Mouse (Mus musculus): ENCODE measurements around the gene Snd1. TPM values are rescaled to one million over a fixed set of nuclear protein-coding genes. Genes with fewer than 3 reads are reported as not detected.

The Snd1 gene
- polyA plus RNA-seq, 1 experiment from 2014 or later = 127 TPM

DNA sequence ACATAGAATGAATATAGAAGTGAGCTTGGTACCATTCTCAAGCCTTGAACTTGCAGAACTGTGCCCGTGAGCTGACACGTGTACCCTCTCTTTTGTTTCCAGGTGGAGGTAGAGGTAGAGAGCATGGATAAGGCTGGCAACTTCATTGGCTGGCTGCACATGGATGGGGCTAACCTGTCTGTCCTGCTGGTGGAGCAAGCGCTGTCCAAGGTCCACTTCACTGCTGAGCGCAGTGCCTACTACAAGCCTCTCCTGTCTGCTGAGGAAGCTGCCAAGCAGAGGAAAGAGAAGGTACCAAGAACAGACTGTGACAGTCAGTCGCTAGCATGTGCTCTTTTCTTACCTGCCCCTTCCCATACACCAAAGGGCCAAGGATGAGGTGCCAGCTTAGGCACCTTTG lies 399.8 kb downstream of the Snd1 start:
- whole genome bisulfite sequencing = 91% methylated on average over 5 of the region's 5 CpGs
- no peak overlapping the region for H3K4me2 ChIP-seq (replicated peaks; ENCODE audit: low read depth, low read length)
- no peak overlapping the region for H3K9ac ChIP-seq (ENCODE audit: low read depth, low read length)
- H3K36me3 ChIP-seq (ENCODE audit: control insufficient read depth, insufficient read depth, low read length) = peaks cover 10% of the 10 kb centered on the region; the same call in 1 of the 2 replicates
- no peaks in the 10 kb centered on the region for H3K9me3 ChIP-seq (ENCODE audit: control insufficient read depth, low read length)
- no peak for ATAC-seq (ENCODE audit: low FRiP score, low TSS enrichment)
- peaks cover 16% of the 10 kb centered on the region; the same call in 1 of the 2 replicates for H3K4me1 ChIP-seq (ENCODE audit: control insufficient read depth, insufficient read depth, low read length)
- no peak overlapping the region for H3K4me3 ChIP-seq (ENCODE audit: low read length)
- no peaks in the 10 kb centered on the region for H3K27me3 ChIP-seq (ENCODE audit: control insufficient read depth, insufficient read depth, low read length)
- H3K27ac ChIP-seq (ENCODE audit: low read depth, low read length) = no peak overlapping the region

GRCm38 (mm10) chr6:28875333-28875732 lies 400.4 kb downstream of the Snd1 start:
- no peak overlapping the region for H3K9ac ChIP-seq (ENCODE audit: low read depth, low read length)
- H3K4me1 ChIP-seq (ENCODE audit: control insufficient read depth, insufficient read depth, low read length) = peaks cover 16% of the 10 kb centered on the region; the same call in 1 of the 2 replicates
- 41% methylated on average over 1 of the region's 1 CpGs for WGBS
- H3K27ac ChIP-seq (ENCODE audit: low read depth, low read length) = no peak overlapping the region
- no peaks in the 10 kb centered on the region for H3K9me3 ChIP-seq (ENCODE audit: control insufficient read depth, low read length)
- ATAC-seq (ENCODE audit: low FRiP score, low TSS enrichment) = no peak
- H3K4me2 ChIP-seq (replicated peaks; ENCODE audit: low read depth, low read length) = no peak overlapping the region
- H3K36me3 ChIP-seq (ENCODE audit: control insufficient read depth, insufficient read depth, low read length) = peaks cover 15% of the 10 kb centered on the region; the same call in 1 of the 2 replicates
- H3K4me3 ChIP-seq (ENCODE audit: low read length) = no peak overlapping the region
- H3K27me3 ChIP-seq (ENCODE audit: control insufficient read depth, insufficient read depth, low read length) = no peaks in the 10 kb centered on the region

DNA sequence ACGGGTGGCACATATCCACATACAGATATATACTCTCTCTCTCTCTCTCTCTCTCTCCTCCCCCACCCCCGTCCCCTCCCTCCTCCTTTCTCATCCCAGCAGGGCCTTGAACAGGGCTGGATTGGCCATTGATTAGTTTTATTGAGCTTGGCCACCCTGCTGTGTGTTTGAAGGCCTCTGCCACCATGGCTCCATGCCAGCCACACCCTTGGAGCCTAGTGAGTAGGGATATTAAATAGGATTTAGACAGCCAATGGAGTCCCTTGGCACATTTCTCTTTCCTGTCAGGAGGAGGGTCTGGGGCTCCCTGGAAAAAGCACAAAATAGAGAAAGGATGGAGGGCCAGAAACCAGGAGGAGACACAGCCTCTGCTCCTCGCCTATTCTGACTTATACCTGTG lies 401.6 kb downstream of the Snd1 start:
- no peaks in the 10 kb centered on the region for H3K27me3 ChIP-seq (ENCODE audit: control insufficient read depth, insufficient read depth, low read length)
- H3K4me2 ChIP-seq (replicated peaks; ENCODE audit: low read depth, low read length) = no peak overlapping the region
- peaks cover 16% of the 10 kb centered on the region; the same call in 1 of the 2 replicates for H3K4me1 ChIP-seq (ENCODE audit: control insufficient read depth, insufficient read depth, low read length)
- no peak overlapping the region for H3K4me3 ChIP-seq (ENCODE audit: low read length)
- H3K27ac ChIP-seq (ENCODE audit: low read depth, low read length) = no peak overlapping the region
- 64% methylated on average over 3 of the region's 3 CpGs for WGBS
- peaks cover 15% of the 10 kb centered on the region; the same call in 1 of the 2 replicates for H3K36me3 ChIP-seq (ENCODE audit: control insufficient read depth, insufficient read depth, low read length)
- no peaks in the 10 kb centered on the region for H3K9me3 ChIP-seq (ENCODE audit: control insufficient read depth, low read length)
- H3K9ac ChIP-seq (ENCODE audit: low read depth, low read length) = no peak overlapping the region
- ATAC-seq (ENCODE audit: low FRiP score, low TSS enrichment) = no peak

GRCm38 (mm10) chr6:28877945-28878666 lies 403.2 kb downstream of the Snd1 start:
- Histone ChIP-seq H3K36me3 (ENCODE audit: control insufficient read depth, insufficient read depth, low read length) (peaks cover 19% of the 10 kb centered on the region; the same call in 1 of the 2 replicates), H3K9me3 (ENCODE audit: control insufficient read depth, low read length) (no peaks in the 10 kb centered on the region), H3K27ac (ENCODE audit: low read depth, low read length) (no peak overlapping the region), H3K4me2 (replicated peaks; ENCODE audit: low read depth, low read length) (no peak overlapping the region), H3K4me1 (ENCODE audit: control insufficient read depth, insufficient read depth, low read length) (peaks cover 16% of the 10 kb centered on the region; the same call in 1 of the 2 replicates), H3K27me3 (ENCODE audit: control insufficient read depth, insufficient read depth, low read length) (no peaks in the 10 kb centered on the region), H3K4me3 (ENCODE audit: low read length) (no peak overlapping the region), H3K9ac (ENCODE audit: low read depth, low read length) (no peak overlapping the region)
- 27% methylated on average over 7 of the region's 7 CpGs for WGBS
- no peak for ATAC-seq (ENCODE audit: low FRiP score, low TSS enrichment)

- no peaks in the 10 kb centered on the region for H3K9me3 ChIP-seq (ENCODE audit: control insufficient read depth, low read length)
- 83% methylated on average over 8 of the region's 8 CpGs for WGBS
- no peak overlapping the region for H3K4me2 ChIP-seq (replicated peaks; ENCODE audit: low read depth, low read length)
- H3K4me3 ChIP-seq (ENCODE audit: low read length) = no peak overlapping the region
- H3K27me3 ChIP-seq (ENCODE audit: control insufficient read depth, insufficient read depth, low read length) = no peaks in the 10 kb centered on the region
- H3K9ac ChIP-seq (ENCODE audit: low read depth, low read length) = no peak overlapping the region
- peaks cover 31% of the 10 kb centered on the region; the same call in 1 of the 2 replicates for H3K36me3 ChIP-seq (ENCODE audit: control insufficient read depth, insufficient read depth, low read length)
- no peak for ATAC-seq (ENCODE audit: low FRiP score, low TSS enrichment)
- 0 out of 2 replicates have a peak, but pooled peaks cover 4% of the 10 kb centered on the region for H3K4me1 ChIP-seq (ENCODE audit: control insufficient read depth, insufficient read depth, low read length)
- H3K27ac ChIP-seq (ENCODE audit: low read depth, low read length) = no peak overlapping the region
Measured at GRCm38 (mm10) chr6:28879315-28879714, 404.4 kb downstream of the Snd1 start.

DNA sequence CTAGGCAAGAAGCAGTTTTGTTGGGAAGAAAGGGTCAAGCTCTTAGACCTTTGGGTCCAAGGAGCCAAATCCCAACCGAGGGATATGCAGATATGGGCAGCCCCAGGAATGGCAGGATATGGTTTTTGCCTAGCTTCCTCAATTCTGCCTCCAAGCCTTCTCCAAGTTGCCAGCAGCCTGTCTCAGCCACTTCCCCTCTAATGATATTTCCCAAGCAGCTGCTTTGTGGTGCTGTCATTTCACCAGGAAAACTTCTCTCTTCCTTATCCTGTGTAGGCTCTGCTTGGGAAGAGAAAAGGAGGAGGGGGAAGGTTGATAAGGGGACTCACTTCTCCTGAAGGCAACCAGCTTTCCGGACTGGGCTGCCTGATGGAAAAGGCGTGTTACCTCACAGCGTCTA lies 406.0 kb downstream of the Snd1 start:
- Histone ChIP-seq H3K4me3 (ENCODE audit: low read length) (no peak overlapping the region), H3K27ac (ENCODE audit: low read depth, low read length) (no peak overlapping the region), H3K4me1 (ENCODE audit: control insufficient read depth, insufficient read depth, low read length) (no peaks in the 10 kb centered on the region), H3K9me3 (ENCODE audit: control insufficient read depth, low read length) (no peaks in the 10 kb centered on the region), H3K36me3 (ENCODE audit: control insufficient read depth, insufficient read depth, low read length) (peaks cover 40% of the 10 kb centered on the region; the same call in 1 of the 2 replicates), H3K4me2 (replicated peaks; ENCODE audit: low read depth, low read length) (no peak overlapping the region), H3K27me3 (ENCODE audit: control insufficient read depth, insufficient read depth, low read length) (no peaks in the 10 kb centered on the region), H3K9ac (ENCODE audit: low read depth, low read length) (no peak overlapping the region)
- no peak for ATAC-seq (ENCODE audit: low FRiP score, low TSS enrichment)
- WGBS = 82% methylated on average over 4 of the region's 4 CpGs

DNA sequence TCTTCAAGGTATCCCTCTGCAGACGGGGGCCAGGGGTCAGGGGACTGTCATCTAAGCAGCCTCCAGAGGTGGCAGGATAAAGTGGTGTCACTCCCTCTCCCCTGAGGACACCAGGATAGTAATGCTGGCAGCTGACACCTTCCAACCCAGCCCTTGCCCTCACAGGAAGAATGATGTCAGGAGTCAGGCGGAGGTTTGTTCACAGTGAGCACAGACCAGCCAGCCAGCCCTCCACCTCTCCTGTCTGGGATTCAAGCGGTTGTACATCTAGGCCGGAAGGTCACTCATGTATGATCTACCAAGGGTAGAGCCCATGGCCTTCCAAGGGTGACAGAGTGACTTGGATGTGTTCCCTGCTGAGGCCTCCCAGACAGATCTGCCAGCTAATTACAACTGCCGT lies 408.6 kb downstream of the Snd1 start:
- H3K36me3 ChIP-seq (ENCODE audit: control insufficient read depth, insufficient read depth, low read length) = peaks cover 41% of the 10 kb centered on the region
- no peaks in the 10 kb centered on the region for H3K4me1 ChIP-seq (ENCODE audit: control insufficient read depth, insufficient read depth, low read length)
- no peak overlapping the region for H3K4me2 ChIP-seq (replicated peaks; ENCODE audit: low read depth, low read length)
- 59% methylated on average over 5 of the region's 5 CpGs for WGBS
- ATAC-seq (ENCODE audit: low FRiP score, low TSS enrichment) = no peak
- H3K27me3 ChIP-seq (ENCODE audit: control insufficient read depth, insufficient read depth, low read length) = no peaks in the 10 kb centered on the region
- H3K4me3 ChIP-seq (ENCODE audit: low read length) = no peak overlapping the region
- no peak overlapping the region for H3K27ac ChIP-seq (ENCODE audit: low read depth, low read length)
- no peaks in the 10 kb centered on the region for H3K9me3 ChIP-seq (ENCODE audit: control insufficient read depth, low read length)
- no peak overlapping the region for H3K9ac ChIP-seq (ENCODE audit: low read depth, low read length)

DNA sequence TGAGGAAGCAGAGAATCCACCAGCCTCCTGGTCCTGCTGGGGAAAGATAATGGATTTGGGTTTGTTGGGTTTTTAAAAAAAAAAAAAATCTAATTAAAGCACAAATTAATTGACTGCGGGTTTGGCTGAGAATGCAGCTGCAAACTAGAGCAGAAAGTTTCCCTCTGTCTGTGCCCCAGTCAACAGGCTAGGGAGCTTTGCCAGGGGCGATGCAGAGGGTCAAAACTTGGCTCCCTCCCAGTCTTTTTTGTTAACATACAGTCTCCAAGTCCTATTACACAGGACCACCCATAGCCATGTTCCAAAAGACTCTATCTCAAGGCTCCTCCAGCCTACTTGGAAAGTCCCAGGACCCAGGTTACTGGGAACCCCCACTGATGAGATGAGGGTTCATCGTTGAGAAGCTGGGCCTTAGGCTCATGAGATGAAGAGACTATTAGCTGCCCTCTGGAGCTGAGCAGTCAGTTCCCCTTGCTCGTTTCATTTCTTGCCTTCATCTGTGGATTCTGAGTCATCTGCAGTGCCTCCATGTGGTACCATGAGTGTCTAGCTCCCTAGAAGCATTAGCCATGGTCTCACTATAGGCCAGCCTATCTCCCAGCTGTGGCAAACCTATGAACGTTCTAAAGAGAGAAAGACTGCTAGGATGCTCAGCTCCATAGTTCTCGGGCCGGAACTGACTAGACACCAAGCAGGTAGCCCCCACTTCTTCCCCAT lies 411.9 kb downstream of the Snd1 start:
- Histone ChIP-seq H3K9me3 (ENCODE audit: control insufficient read depth, low read length) (no peaks in the 10 kb centered on the region), H3K4me3 (ENCODE audit: low read length) (no peak overlapping the region), H3K9ac (ENCODE audit: low read depth, low read length) (no peak overlapping the region), H3K4me2 (replicated peaks; ENCODE audit: low read depth, low read length) (no peak overlapping the region), H3K4me1 (ENCODE audit: control insufficient read depth, insufficient read depth, low read length) (no peaks in the 10 kb centered on the region), H3K36me3 (ENCODE audit: control insufficient read depth, insufficient read depth, low read length) (peaks cover 50% of the 10 kb centered on the region), H3K27me3 (ENCODE audit: control insufficient read depth, insufficient read depth, low read length) (no peaks in the 10 kb centered on the region), H3K27ac (ENCODE audit: low read depth, low read length) (no peak overlapping the region)
- 88% methylated on average over 7 of the region's 7 CpGs for WGBS
- ATAC-seq (ENCODE audit: low FRiP score, low TSS enrichment) = no peak

DNA sequence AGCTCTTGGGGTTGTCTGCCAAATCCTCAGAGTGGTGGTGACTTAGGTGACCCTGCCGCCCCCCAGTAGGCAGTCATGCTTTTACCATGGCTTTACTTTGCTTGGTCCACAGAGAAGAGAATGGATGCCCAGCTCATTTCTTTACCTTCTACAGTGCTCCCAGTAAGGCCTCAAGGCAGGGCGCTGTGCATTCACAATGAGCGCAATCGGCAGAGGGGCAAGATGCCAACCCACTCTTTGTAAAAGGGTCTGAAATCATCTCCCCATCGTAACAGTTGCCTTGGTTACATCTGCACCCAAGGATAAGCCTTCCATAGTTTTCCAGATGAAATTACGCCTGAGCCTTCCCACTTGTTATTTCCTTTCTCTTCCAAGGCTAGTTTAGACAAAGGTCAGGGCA lies 415.5 kb downstream of the Snd1 start:
- WGBS = 94% methylated on average over 6 of the region's 6 CpGs
- H3K36me3 ChIP-seq (ENCODE audit: control insufficient read depth, insufficient read depth, low read length) = peaks cover 30% of the 10 kb centered on the region

More for the DNA sequence above, 415.5 kb downstream of the Snd1 start:
- H3K9me3 ChIP-seq (ENCODE audit: control insufficient read depth, low read length) = no peaks in the 10 kb centered on the region
- no peak overlapping the region for H3K9ac ChIP-seq (ENCODE audit: low read depth, low read length)
- no peaks in the 10 kb centered on the region for H3K27me3 ChIP-seq (ENCODE audit: control insufficient read depth, insufficient read depth, low read length)
- no peak for ATAC-seq (ENCODE audit: low FRiP score, low TSS enrichment)
- H3K4me1 ChIP-seq (ENCODE audit: control insufficient read depth, insufficient read depth, low read length) = no peaks in the 10 kb centered on the region
- H3K4me2 ChIP-seq (replicated peaks; ENCODE audit: low read depth, low read length) = no peak overlapping the region
- H3K4me3 ChIP-seq (ENCODE audit: low read length) = no peak overlapping the region
- no peak overlapping the region for H3K27ac ChIP-seq (ENCODE audit: low read depth, low read length)
